Mouse (Mus musculus): ENCODE data around the gene Kif1bp. TPM values are rescaled to one million over a fixed set of nuclear protein-coding genes. Genes with fewer than 3 reads are reported as not detected.
A peak's percentile ranks its signal among the peaks of the same experiment; 100 is the strongest.
"Not testable (repeated sequence)": the region's sequence is repeated elsewhere in the genome, so short reads cannot be mapped to it uniquely, and the experiment has no call there.

Gene Kif1bp
- polyA plus RNA-seq, 1 experiment from 2014 or later = 76.4 TPM

DNA sequence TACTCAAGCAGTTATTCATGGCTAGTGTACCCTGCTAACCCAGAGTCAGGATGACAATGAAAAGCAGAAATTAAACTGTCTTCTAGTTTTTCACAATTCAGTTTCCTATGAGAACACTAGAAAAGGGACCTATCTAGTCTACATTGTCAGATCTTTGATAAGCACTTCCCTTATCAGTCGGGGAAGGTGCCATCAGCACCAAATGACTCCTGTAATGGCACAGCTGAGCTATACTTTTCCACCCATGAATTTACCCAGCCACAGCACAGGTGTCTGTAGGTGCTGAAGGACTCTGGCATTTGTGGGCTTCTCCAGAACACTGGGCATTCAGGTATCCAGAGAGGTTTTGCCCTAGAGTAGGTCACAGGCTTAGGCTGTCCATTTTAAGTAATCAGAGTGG lies 5.0 kb upstream of the Kif1bp start:
- ATAC-seq (replicated peaks) = no peak
- Histone ChIP-seq H3K27me3 (replicated peaks) (no peaks in the 10 kb centered on the region), H3K36me3 (replicated peaks) (peaks cover 67% of the 10 kb centered on the region), H3K9ac (no peak overlapping the region), H3K9me3 (no peaks in the 10 kb centered on the region), H3K4me1 (peaks cover 3% of the 10 kb centered on the region; the same call in 1 of the 2 replicates), H3K27ac (no peak overlapping the region), H3K4me2 (no peak overlapping the region), H3K4me3 (no peak overlapping the region)
- WGBS = 95% methylated on average over 1 of the region's 1 CpGs

DNA sequence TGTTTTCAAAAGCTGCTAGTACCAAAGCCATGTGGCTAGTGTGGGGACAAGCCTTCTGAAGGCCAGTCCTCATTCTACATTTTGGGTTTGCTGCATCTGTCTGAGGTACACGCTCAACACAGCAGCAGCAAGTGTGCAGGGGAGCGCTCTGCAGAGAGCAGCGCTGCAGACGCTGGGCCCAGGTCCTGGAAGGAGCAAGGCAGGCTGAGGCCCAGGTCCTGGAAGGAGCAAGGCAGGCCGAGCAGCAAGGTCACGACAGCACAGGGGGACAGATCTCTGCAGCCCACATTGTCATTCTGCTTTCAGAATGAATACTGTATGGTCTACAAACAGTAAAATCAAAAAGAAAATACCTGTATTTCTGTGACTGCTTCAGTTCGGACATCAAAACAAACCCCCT lies 4.4 kb upstream of the Kif1bp start:
- no peak overlapping the region for H3K4me3 ChIP-seq
- H3K36me3 ChIP-seq (replicated peaks) = peaks cover 61% of the 10 kb centered on the region
- H3K9ac ChIP-seq = no peak overlapping the region
- H3K4me2 ChIP-seq = no peak overlapping the region
- no peak for ATAC-seq (replicated peaks)
- H3K9me3 ChIP-seq = no peaks in the 10 kb centered on the region
- no peaks in the 10 kb centered on the region for H3K27me3 ChIP-seq (replicated peaks)
- H3K27ac ChIP-seq = no peak overlapping the region
- WGBS = 81% methylated on average over 7 of the region's 7 CpGs
- peaks cover 3% of the 10 kb centered on the region; the same call in 1 of the 2 replicates for H3K4me1 ChIP-seq

DNA sequence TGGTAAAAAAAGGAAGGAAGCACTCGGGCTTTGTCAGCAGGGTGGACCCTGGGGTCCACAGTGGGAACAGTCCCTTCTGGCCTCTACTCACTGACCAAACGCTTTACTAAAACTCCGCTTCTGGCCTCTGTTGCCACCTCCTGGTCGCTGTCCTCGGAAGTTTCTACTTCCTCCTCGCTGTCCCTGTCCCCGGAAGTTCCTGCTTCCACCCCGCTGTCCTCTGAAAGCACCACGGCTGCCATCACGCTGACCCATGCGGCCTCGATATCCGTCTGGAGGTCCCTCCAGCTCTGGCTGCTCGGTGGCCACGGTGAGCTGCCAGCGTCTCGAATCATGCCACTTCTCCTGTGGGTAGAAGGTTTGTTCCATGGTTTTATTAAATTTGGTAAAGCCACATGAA lies 4.0 kb upstream of the Kif1bp start:
- peaks cover 57% of the 10 kb centered on the region for H3K36me3 ChIP-seq (replicated peaks)
- no peaks in the 10 kb centered on the region for H3K27me3 ChIP-seq (replicated peaks)
- WGBS = 92% methylated on average over 17 of the region's 17 CpGs
- peaks cover 8% of the 10 kb centered on the region for H3K4me1 ChIP-seq
- no peak overlapping the region for H3K4me2 ChIP-seq
- no peaks in the 10 kb centered on the region for H3K9me3 ChIP-seq
- H3K27ac ChIP-seq = no peak overlapping the region
- no peak overlapping the region for H3K9ac ChIP-seq
- no peak overlapping the region for H3K4me3 ChIP-seq
- ATAC-seq (replicated peaks) = no peak

DNA sequence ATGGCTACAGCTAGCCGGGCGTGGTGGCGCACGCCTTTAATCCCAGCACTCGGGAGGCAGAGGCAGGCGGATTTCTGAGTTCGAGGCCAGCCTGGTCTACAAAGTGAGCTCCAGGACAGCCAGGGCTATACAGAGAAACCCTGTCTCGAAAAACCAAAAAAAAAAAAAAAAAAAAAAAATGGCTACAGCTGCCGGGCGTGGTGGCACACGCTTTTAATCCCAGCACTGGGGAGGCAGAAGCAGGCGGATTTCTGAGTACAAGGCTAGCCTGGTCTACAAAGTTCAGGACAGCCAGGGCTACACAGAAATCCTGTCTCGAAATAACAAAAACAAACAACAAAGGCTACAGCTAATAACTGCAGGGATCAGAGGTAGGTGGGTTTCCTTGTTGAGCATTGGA lies 872 bp upstream of the Kif1bp start:
- peaks cover 45% of the 10 kb centered on the region for H3K36me3 ChIP-seq (replicated peaks)
- H3K9me3 ChIP-seq; H3K9ac ChIP-seq; ATAC-seq (replicated peaks); H3K27me3 ChIP-seq (replicated peaks); H3K27ac ChIP-seq; H3K4me2 ChIP-seq: not testable (repeated sequence)
- 83% methylated on average over 12 of the region's 13 CpGs for WGBS
- H3K4me3 ChIP-seq = peak overlapping the region; percentile 75; the same call in 1 of the 2 replicates
- H3K4me1 ChIP-seq = peaks cover 19% of the 10 kb centered on the region

DNA sequence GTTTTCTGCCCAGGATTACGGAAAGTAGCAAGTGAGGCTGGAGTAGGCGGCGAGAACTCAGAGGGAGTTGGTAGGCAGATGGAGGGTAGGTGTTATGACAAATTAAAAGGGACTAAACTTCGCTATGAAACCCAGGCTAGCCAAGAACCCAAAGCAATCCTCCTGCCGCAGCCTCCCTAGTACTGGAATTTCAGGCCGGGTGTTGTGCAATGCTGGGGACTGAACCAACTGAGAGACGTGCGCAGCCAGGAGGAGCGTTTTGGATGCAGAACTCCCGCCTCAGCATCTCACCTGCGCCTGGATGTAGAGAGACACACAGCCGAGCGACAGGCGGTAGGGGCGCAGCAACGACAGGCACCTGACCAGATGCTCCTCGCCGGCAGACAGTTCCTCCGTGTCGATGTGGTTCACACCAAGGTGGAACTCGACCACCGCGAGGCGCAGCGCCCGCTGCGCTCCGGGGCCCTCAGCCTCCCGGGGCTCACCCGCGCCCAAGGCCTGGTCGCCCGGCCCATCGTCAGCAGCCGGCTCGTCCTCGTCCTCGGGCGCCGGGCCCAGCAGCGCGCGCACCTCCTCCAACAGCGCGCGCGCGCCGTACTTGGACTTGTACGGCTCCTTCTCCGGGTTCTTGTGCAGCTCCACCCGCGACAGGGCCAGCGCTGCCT lies 452 bp downstream of the Kif1bp start:
- H3K36me3 ChIP-seq (replicated peaks) = peaks cover 42% of the 10 kb centered on the region
- no peaks in the 10 kb centered on the region for H3K27me3 ChIP-seq (replicated peaks)
- 1% methylated on average over 54 of the region's 54 CpGs for WGBS
- peaks cover 19% of the 10 kb centered on the region for H3K4me1 ChIP-seq
- H3K4me3 ChIP-seq = peak overlapping the region; percentile 75
- peak overlapping the region; percentile 84 for H3K9ac ChIP-seq
- H3K9me3 ChIP-seq = no peaks in the 10 kb centered on the region
- peak overlapping the region; percentile 71 for H3K4me2 ChIP-seq
- peak; percentile 84 for ATAC-seq (replicated peaks)
- peak overlapping the region; percentile 87 for H3K27ac ChIP-seq

DNA sequence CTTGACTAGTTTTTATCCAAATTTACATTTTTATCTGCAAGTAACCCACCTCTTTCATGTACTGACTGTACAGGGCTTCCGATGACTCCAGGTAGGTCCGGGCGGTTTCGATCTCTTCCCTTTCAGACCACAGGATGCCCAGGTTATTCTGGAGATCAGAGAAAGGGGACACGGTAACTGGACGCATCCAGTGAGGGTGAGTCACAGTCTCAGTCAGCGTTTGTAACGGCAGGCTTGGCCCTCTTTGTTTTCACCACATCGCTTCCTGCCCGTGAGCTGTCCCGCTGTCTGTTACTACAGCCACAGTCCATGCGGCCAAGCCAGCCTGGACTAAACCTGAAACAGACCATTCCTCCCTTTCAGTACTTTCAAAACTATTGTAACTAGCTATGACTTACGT lies 3.3 kb downstream of the Kif1bp start:
- Histone ChIP-seq H3K4me3 (no peak overlapping the region), H3K27ac (no peak overlapping the region), H3K9ac (no peak overlapping the region), H3K4me1 (peaks cover 19% of the 10 kb centered on the region), H3K4me2 (no peak overlapping the region), H3K27me3 (replicated peaks) (no peaks in the 10 kb centered on the region), H3K36me3 (replicated peaks) (peaks cover 37% of the 10 kb centered on the region), H3K9me3 (no peaks in the 10 kb centered on the region)
- WGBS = 92% methylated on average over 13 of the region's 13 CpGs
- no peak for ATAC-seq (replicated peaks)

DNA sequence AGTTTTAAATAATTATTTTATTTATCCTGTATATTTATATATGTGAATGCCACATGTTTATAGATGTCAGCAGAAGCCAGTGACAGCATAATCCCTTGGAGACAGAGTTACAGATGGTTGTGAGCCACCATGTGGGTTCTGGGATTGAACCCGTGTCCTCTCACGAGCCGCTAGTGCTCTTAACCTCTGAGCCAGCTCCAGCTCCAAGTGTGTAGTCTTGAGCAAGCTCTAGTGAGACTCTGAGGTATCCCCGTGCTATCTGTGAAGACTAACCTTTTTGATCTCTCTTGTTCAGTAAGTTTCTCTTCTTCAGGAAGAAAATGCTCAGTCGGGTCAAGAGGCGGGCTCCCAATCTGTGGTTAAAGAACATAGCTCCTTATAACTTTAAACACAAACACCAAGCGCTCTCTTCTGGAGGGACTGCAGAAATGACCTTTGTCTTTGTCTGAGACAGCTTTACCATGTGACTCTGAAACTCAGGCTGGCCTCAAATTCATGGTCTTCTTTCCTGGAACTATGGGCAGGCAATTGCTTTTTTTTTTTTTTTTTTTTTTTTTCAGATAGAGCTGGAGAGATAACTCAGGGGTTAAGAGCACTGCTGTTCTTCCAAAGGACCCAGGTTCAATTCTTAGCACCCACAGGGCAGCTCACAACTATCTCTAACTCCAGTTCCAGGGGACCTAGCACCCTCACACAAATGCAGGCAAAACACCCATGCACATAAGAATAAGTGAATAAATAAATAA lies 8.0 kb downstream of the Kif1bp start:
- Histone ChIP-seq H3K4me2 (no peak overlapping the region), H3K9me3 (no peaks in the 10 kb centered on the region), H3K4me3 (no peak overlapping the region), H3K4me1 (no peaks in the 10 kb centered on the region), H3K27me3 (replicated peaks) (no peaks in the 10 kb centered on the region), H3K27ac (no peak overlapping the region), H3K9ac (no peak overlapping the region), H3K36me3 (replicated peaks) (peaks cover 67% of the 10 kb centered on the region)
- ATAC-seq (replicated peaks) = no peak
- WGBS = 92% methylated on average over 7 of the region's 7 CpGs

DNA sequence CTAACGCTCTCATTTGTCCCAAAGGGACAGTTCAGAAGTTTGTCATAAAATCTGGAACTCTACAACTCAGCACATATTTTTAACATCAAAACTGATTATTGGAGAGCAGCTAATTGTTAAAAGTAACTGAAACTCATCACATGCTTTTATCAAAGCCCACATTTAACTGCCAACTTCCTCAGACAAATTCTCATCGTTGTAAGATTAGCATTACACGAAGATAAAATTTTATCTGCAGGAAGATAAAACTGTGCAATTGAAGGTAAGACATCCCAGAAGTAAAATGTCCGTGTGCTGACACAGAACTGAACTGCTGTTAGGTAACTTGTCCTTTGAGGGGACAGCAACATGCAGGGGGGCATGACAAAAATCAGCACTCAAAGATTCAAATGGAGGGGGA lies 9.4 kb downstream of the Kif1bp start:
- Histone ChIP-seq H3K36me3 (replicated peaks) (peaks cover 66% of the 10 kb centered on the region), H3K27ac (no peak overlapping the region), H3K27me3 (replicated peaks) (no peaks in the 10 kb centered on the region), H3K9me3 (no peaks in the 10 kb centered on the region), H3K9ac (no peak overlapping the region), H3K4me3 (no peak overlapping the region), H3K4me1 (no peaks in the 10 kb centered on the region), H3K4me2 (no peak overlapping the region)
- 92% methylated on average over 4 of the region's 4 CpGs for WGBS
- no peak for ATAC-seq (replicated peaks)

DNA sequence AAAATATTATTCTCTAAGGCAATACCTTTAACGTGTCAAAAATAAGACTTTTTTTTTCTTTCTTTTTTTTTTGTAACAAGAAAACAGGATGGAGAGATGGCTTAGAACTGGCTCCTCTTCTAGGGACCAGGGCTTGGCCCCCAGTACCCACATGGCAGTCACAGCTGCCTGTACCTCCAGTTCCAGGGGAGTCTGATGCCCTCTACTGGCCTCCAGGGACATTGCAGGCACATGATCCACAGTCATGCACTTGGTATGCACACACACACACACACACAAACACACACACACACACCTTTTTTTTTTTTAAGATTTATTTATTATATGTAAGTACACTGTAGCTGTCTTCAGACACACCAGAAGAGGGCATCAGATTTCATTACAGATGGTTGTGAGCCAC lies 20.5 kb downstream of the Kif1bp start:
- ATAC-seq (replicated peaks) = no peak
- H3K36me3 ChIP-seq (replicated peaks) = peaks cover 42% of the 10 kb centered on the region
- 90% methylated on average over 1 of the region's 1 CpGs for WGBS

DNA sequence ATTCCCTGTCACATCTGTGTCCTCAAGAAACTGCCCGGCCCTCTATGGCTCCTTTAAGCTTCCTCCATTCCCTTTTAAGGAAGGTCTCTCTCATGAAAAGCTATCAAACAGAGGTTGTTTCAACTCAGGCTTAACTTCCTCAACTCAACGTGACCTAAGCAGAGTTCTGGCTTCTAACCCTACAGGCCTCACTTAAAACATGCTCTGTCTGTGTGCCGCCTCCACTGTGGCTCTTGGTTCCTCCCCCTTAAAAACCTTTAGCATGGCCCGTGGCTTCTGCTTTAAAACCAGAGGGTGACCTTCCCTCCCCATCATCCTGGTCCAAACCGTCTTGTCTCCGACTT lies 21.7 kb downstream of the Kif1bp start:
- Histone ChIP-seq H3K27me3 (replicated peaks) (no peaks in the 10 kb centered on the region), H3K4me2 (no peak overlapping the region), H3K4me1 (no peaks in the 10 kb centered on the region), H3K4me3 (no peak overlapping the region), H3K27ac (no peak overlapping the region), H3K9ac (no peak overlapping the region), H3K9me3 (no peaks in the 10 kb centered on the region), H3K36me3 (replicated peaks) (peaks cover 35% of the 10 kb centered on the region)
- no peak for ATAC-seq (replicated peaks)
- WGBS = 92% methylated on average over 6 of the region's 6 CpGs

More for the DNA sequence above, 20.5 kb downstream of the Kif1bp start:
- H3K4me1 ChIP-seq = no peaks in the 10 kb centered on the region
- no peak overlapping the region for H3K4me2 ChIP-seq
- no peaks in the 10 kb centered on the region for H3K27me3 ChIP-seq (replicated peaks)
- H3K27ac ChIP-seq = no peak overlapping the region
- H3K9me3 ChIP-seq = no peaks in the 10 kb centered on the region
- H3K9ac ChIP-seq = no peak overlapping the region
- no peak overlapping the region for H3K4me3 ChIP-seq

DNA sequence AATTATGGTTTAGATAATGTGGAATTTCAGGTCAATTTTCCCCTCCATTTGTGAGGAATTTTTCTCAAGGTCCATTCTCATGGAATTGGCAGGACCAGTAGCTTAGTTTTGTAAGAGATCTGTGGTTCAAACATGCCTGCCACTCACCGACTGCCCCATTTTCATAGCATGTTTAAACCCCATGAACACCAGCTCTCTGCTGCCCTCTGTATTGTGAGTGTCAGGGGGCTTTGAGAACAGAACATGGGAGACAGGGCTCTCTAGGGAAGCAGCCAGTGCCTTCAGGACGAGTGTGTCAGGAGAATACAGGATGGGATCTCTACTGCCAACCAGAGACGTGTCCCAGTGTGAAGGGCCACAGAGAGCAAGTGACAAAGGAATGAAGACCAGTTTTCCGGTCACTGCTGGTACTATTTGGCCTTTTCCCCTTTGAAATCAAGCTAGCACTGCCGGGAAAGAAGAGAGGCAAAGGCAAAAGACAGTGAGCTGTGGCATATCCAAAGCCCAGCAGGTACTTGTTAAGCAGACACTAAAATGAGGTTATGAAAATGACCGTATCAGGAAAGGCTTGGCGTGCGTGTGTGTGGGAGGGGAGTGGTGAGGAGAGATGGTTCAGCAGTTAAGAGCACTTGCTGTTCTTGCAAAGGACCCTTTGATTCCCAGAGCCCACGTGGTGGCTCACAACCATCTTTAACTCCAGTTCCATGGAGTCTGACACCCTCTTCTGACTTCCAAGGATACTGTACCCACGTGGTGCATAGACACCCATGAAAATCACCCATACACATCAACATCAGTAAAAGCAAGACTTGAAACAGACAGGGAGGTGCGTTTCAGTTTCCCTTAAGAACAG lies 22.3 kb downstream of the Kif1bp start:
- no peaks in the 10 kb centered on the region for H3K4me1 ChIP-seq
- peaks cover 32% of the 10 kb centered on the region for H3K36me3 ChIP-seq (replicated peaks)
- H3K9me3 ChIP-seq = no peaks in the 10 kb centered on the region
- WGBS = 80% methylated on average over 11 of the region's 11 CpGs
- no peak for ATAC-seq (replicated peaks)
- H3K27me3 ChIP-seq (replicated peaks) = no peaks in the 10 kb centered on the region
- H3K4me2 ChIP-seq = no peak overlapping the region
- H3K4me3 ChIP-seq = no peak overlapping the region
- no peak overlapping the region for H3K9ac ChIP-seq
- H3K27ac ChIP-seq = no peak overlapping the region

DNA sequence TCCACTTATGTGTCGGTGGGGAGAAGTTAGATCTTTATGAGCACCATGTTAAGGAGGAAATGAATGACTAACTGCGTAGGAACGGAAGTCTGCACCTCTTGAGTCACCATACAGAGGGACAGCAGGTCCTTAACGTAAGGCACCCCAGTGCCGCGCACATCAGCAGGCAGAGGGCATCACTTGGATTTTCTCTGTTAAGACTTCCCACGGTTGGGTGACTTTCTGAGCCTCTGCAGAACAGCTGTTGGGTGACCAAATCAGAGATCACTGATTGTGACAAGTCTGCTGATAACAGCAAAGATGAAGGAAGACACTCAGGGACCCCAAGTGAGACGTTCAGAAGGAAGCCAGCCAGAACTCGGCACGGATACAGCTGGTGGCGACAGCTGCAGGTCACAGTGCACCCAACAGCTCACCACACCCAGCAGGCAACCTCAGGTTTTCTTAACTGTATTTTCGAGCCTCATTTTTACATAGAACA lies 24.6 kb downstream of the Kif1bp start:
- Histone ChIP-seq H3K9me3 (no peaks in the 10 kb centered on the region), H3K27me3 (replicated peaks) (no peaks in the 10 kb centered on the region), H3K4me1 (no peaks in the 10 kb centered on the region), H3K36me3 (replicated peaks) (peaks cover 9% of the 10 kb centered on the region; the same call in 1 of the 2 replicates), H3K27ac (no peak overlapping the region), H3K9ac (no peak overlapping the region), H3K4me2 (no peak overlapping the region), H3K4me3 (no peak overlapping the region)
- WGBS = 84% methylated on average over 12 of the region's 12 CpGs
- ATAC-seq (replicated peaks) = no peak

Data from midbrain, embryonic 15.5 days (tissue).